Mouse (Mus musculus): ENCODE results near the gene Ucp3. TPM values are rescaled to one million over a fixed set of nuclear protein-coding genes. Genes with fewer than 3 reads are reported as not detected.

The Ucp3 gene
- polyA plus RNA-seq (2015; fragmentation: Nextera tagmentation; extraction: Ambion mirVana): 1.4 and 1.7 TPM in 2 replicates

DNA sequence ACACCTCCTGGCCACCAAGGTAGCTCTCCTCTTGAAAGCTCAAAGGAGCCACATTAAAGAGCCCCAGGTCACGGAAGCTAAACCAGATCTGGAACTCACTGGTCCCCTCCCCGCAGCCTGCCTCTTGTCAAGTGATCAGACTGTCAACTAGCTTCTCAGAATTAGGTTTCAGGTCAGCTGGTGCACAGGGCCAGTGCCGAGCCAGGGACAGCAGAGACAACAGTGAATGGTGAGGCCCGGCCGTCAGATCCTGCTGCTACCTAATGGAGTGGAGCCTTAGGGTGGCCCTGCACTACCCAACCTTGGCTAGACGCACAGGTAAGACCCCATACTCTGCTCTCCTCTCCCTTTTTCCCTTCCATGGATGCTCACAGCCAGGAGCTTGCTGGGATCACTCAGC, at the start of gene Ucp3:
Ucp3 (plus strand) TSS at position 214 of the 400 bp plus-strand sequence.
- Histone ChIP-seq H3K9me3 (ENCODE audit: control insufficient read depth, low read length) (no peaks in the 10 kb centered on the region), H3K4me3 (ENCODE audit: low read depth, low read length) (no peak within 1 kb of the TSS), H3K9ac (ENCODE audit: low read length) (no peak within 1 kb of the TSS), H3K36me3 (ENCODE audit: control insufficient read depth, insufficient read depth, low read length) (no peaks in the 10 kb centered on the region), H3K27me3 (ENCODE audit: control insufficient read depth, insufficient read depth, low read length) (no peaks in the 10 kb centered on the region), H3K4me1 (replicated peaks; ENCODE audit: control insufficient read depth, insufficient read depth) (peaks cover 4% of the 10 kb centered on the region; the same call in 1 of the 2 replicates), H3K4me2 (replicated peaks; ENCODE audit: low read depth) (no peak within 1 kb of the TSS), H3K27ac (replicated peaks) (no peak within 1 kb of the TSS)
- ATAC-seq (ENCODE audit: low FRiP score, low TSS enrichment): no peak
- no peak for TF ChIP-seq EP300 (optimal IDR thresholded peaks at IDR 0.05)
- TF ChIP-seq CTCF (IDR thresholded peaks at IDR 0.05; ENCODE audit: low read depth): no peak
- WGBS: 82% methylated on average over 6 of the region's 6 CpGs
- DNase-seq (ENCODE audit: low spot score): no peak

GRCm38 (mm10) chr7:100425795-100426194, 47.0 kb upstream of the Ucp3 start:
- no peak for DNase-seq (ENCODE audit: low spot score)
- TF ChIP-seq CTCF (IDR thresholded peaks at IDR 0.05; ENCODE audit: low read depth): no peak
- no peak for TF ChIP-seq EP300 (optimal IDR thresholded peaks at IDR 0.05)
- 94% methylated on average over 3 of the region's 3 CpGs for WGBS
- H3K4me1 ChIP-seq (replicated peaks; ENCODE audit: control insufficient read depth, insufficient read depth): no peaks in the 10 kb centered on the region
- H3K36me3 ChIP-seq (ENCODE audit: control insufficient read depth, insufficient read depth, low read length): peaks cover 9% of the 10 kb centered on the region; the same call in 1 of the 2 replicates
- ATAC-seq (ENCODE audit: low FRiP score, low TSS enrichment): no peak
- H3K4me2 ChIP-seq (replicated peaks; ENCODE audit: low read depth): no peak overlapping the region
- no peak overlapping the region for H3K4me3 ChIP-seq (ENCODE audit: low read depth, low read length)
- H3K9me3 ChIP-seq (ENCODE audit: control insufficient read depth, low read length): no peaks in the 10 kb centered on the region
- H3K27me3 ChIP-seq (ENCODE audit: control insufficient read depth, insufficient read depth, low read length): no peaks in the 10 kb centered on the region
- H3K27ac ChIP-seq (replicated peaks): no peak overlapping the region
- no peak overlapping the region for H3K9ac ChIP-seq (ENCODE audit: low read length)

- Histone ChIP-seq H3K4me3 (ENCODE audit: low read depth, low read length) (no peak overlapping the region), H3K36me3 (ENCODE audit: control insufficient read depth, insufficient read depth, low read length) (peaks cover 19% of the 10 kb centered on the region), H3K4me2 (replicated peaks; ENCODE audit: low read depth) (no peak overlapping the region), H3K4me1 (replicated peaks; ENCODE audit: control insufficient read depth, insufficient read depth) (no peaks in the 10 kb centered on the region; the same call in 1 of the 2 replicates), H3K9me3 (ENCODE audit: control insufficient read depth, low read length) (no peaks in the 10 kb centered on the region), H3K27me3 (ENCODE audit: control insufficient read depth, insufficient read depth, low read length) (no peaks in the 10 kb centered on the region), H3K27ac (replicated peaks) (no peak overlapping the region), H3K9ac (ENCODE audit: low read length) (no peak overlapping the region)
- ATAC-seq (ENCODE audit: low FRiP score, low TSS enrichment): no peak
- TF ChIP-seq CTCF (IDR thresholded peaks at IDR 0.05; ENCODE audit: low read depth): peak; percentile 97
- TF ChIP-seq EP300 (optimal IDR thresholded peaks at IDR 0.05): no peak
- DNase-seq (ENCODE audit: low spot score): peak; percentile 47
- 39% methylated on average over 3 of the region's 3 CpGs for WGBS
Measured at GRCm38 (mm10) chr7:100429102-100429501, 43.7 kb upstream of the Ucp3 start.

DNA sequence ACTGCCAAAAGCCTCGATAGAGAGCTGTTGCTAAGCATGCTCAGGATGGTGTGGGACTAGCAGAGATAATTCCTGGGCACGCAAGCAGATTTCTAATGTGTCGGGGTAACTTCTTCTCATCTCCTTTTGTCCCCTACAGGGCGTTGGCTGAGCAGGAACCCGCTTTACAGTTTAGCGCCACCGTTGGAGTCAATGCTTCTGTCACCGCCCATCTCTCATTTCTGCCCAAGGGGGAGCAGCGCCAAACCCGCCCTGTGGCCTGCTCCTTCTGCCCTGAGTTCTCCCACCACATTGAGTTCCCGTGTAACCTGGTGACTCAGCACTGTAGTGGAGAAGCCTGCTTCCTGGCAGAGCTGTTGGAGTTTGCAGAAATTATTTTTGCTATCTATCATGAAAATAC, 42.9 kb upstream of the Ucp3 start:
- TF ChIP-seq EP300 (optimal IDR thresholded peaks at IDR 0.05) (no peak), CTCF (IDR thresholded peaks at IDR 0.05; ENCODE audit: low read depth) (no peak)
- no peaks in the 10 kb centered on the region; the same call in 1 of the 2 replicates for H3K4me1 ChIP-seq (replicated peaks; ENCODE audit: control insufficient read depth, insufficient read depth)
- H3K27ac ChIP-seq (replicated peaks): no peak overlapping the region
- WGBS: 68% methylated on average over 11 of the region's 11 CpGs
- H3K9me3 ChIP-seq (ENCODE audit: control insufficient read depth, low read length): no peaks in the 10 kb centered on the region
- no peak overlapping the region for H3K9ac ChIP-seq (ENCODE audit: low read length)
- no peak for ATAC-seq (ENCODE audit: low FRiP score, low TSS enrichment)
- H3K4me2 ChIP-seq (replicated peaks; ENCODE audit: low read depth): no peak overlapping the region
- no peaks in the 10 kb centered on the region for H3K27me3 ChIP-seq (ENCODE audit: control insufficient read depth, insufficient read depth, low read length)
- no peak overlapping the region for H3K4me3 ChIP-seq (ENCODE audit: low read depth, low read length)
- peaks cover 19% of the 10 kb centered on the region for H3K36me3 ChIP-seq (ENCODE audit: control insufficient read depth, insufficient read depth, low read length)
- no peak for DNase-seq (ENCODE audit: low spot score)

DNA sequence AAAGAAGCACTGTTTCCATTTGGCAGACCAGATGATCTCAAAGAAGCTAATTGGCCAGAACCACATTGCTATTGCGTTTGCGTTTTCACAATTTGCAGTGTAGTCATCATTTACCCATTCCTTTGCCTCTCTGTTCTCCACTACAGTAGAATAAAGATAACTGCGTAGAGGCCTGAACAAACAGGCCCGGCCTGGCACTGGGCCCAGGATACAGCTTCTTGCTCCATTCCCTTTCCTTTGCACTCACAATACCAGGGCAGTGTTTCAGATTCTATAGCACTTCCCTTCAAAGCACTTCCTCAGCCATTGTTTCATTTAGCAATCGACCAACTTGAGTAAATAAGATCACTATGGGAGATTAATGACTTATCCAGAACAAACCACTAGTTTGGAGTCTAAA, 41.7 kb upstream of the Ucp3 start:
- Histone ChIP-seq H3K36me3 (ENCODE audit: control insufficient read depth, insufficient read depth, low read length) (peaks cover 19% of the 10 kb centered on the region), H3K4me3 (ENCODE audit: low read depth, low read length) (no peak overlapping the region), H3K9me3 (ENCODE audit: control insufficient read depth, low read length) (no peaks in the 10 kb centered on the region), H3K4me2 (replicated peaks; ENCODE audit: low read depth) (no peak overlapping the region), H3K9ac (ENCODE audit: low read length) (no peak overlapping the region), H3K4me1 (replicated peaks; ENCODE audit: control insufficient read depth, insufficient read depth) (no peaks in the 10 kb centered on the region; the same call in 1 of the 2 replicates), H3K27ac (replicated peaks) (peak overlapping the region; percentile 61; the same call in 1 of the 2 replicates), H3K27me3 (ENCODE audit: control insufficient read depth, insufficient read depth, low read length) (no peaks in the 10 kb centered on the region)
- ATAC-seq (ENCODE audit: low FRiP score, low TSS enrichment): peak; percentile 88
- peak; percentile 86 for DNase-seq (ENCODE audit: low spot score)
- TF ChIP-seq EP300 (optimal IDR thresholded peaks at IDR 0.05) (no peak), CTCF (IDR thresholded peaks at IDR 0.05; ENCODE audit: low read depth) (no peak)
- 38% methylated on average over 5 of the region's 5 CpGs for WGBS

GRCm38 (mm10) chr7:100433295-100433694, 39.5 kb upstream of the Ucp3 start:
- Histone ChIP-seq H3K4me1 (replicated peaks; ENCODE audit: control insufficient read depth, insufficient read depth) (no peaks in the 10 kb centered on the region; the same call in 1 of the 2 replicates), H3K27ac (replicated peaks) (no peak overlapping the region), H3K9me3 (ENCODE audit: control insufficient read depth, low read length) (no peaks in the 10 kb centered on the region), H3K27me3 (ENCODE audit: control insufficient read depth, insufficient read depth, low read length) (no peaks in the 10 kb centered on the region), H3K4me2 (replicated peaks; ENCODE audit: low read depth) (no peak overlapping the region), H3K36me3 (ENCODE audit: control insufficient read depth, insufficient read depth, low read length) (peaks cover 16% of the 10 kb centered on the region), H3K9ac (ENCODE audit: low read length) (no peak overlapping the region), H3K4me3 (ENCODE audit: low read depth, low read length) (no peak overlapping the region)
- ATAC-seq (ENCODE audit: low FRiP score, low TSS enrichment) (peak; percentile 66), DNase-seq (ENCODE audit: low spot score) (peak; percentile 58)
- 67% methylated on average over 6 of the region's 6 CpGs for WGBS
- no peak for TF ChIP-seq CTCF (IDR thresholded peaks at IDR 0.05; ENCODE audit: low read depth)
